Mouse (Mus musculus) 416B (cell line): Measurements from ENCODE around the gene Tmem125.
"Not testable (repeated sequence)": the region's sequence is repeated elsewhere in the genome, so short reads cannot be mapped to it uniquely, and the experiment has no call there.

Source experiments
- DNase-seq: peaks from one replicate; pipeline ENCODE4 v3.0.0; 2011; ENCODE audit warnings: low read depth

Tmem125 gene

GRCm38 (mm10) chr4:118535610-118536009 is 8.2 kb downstream of the Tmem125 start:
- DNase-seq: no peak

GRCm38 (mm10) chr4:118533605-118534004 is 10.2 kb downstream of the Tmem125 start:
- DNase-seq: peak; percentile 16

GRCm38 (mm10) chr4:118533156-118533555 is 10.7 kb downstream of the Tmem125 start:
- no peak for DNase-seq

- no peak for DNase-seq
Measured at GRCm38 (mm10) chr4:118532663-118533062, 11.2 kb downstream of the Tmem125 start.

- DNase-seq: no peak
Measured at GRCm38 (mm10) chr4:118527720-118528119, 16.1 kb downstream of the Tmem125 start.

- DNase-seq: no peak
Measured at GRCm38 (mm10) chr4:118527335-118527681, 16.5 kb downstream of the Tmem125 start.

GRCm38 (mm10) chr4:118526408-118527334 is 17.2 kb downstream of the Tmem125 start, which contains the start of gene 2610528J11Rik:
2610528J11Rik (plus strand) TSS chr4:118526999.
- DNase-seq: no peak

- DNase-seq: no peak
Measured at GRCm38 (mm10) chr4:118525779-118526178, 18.1 kb downstream of the Tmem125 start.

- DNase-seq: no peak
Measured at GRCm38 (mm10) chr4:118523976-118524375, 19.9 kb downstream of the Tmem125 start.

- DNase-seq: no peak
Measured at GRCm38 (mm10) chr4:118522248-118522647, 21.6 kb downstream of the Tmem125 start.

- no peak for DNase-seq
Measured at GRCm38 (mm10) chr4:118518208-118518607, 25.6 kb downstream of the Tmem125 start.

- no peak for DNase-seq
Measured at GRCm38 (mm10) chr4:118517497-118518146, 26.2 kb downstream of the Tmem125 start.

GRCm38 (mm10) chr4:118516699-118517496 is 26.9 kb downstream of the Tmem125 start:
- peak; percentile 13 for DNase-seq

- DNase-seq: no peak
Measured at GRCm38 (mm10) chr4:118509050-118509449, 34.8 kb downstream of the Tmem125 start.

- not testable (repeated sequence) for DNase-seq
Measured at GRCm38 (mm10) chr4:118507171-118507570, 36.7 kb downstream of the Tmem125 start.

GRCm38 (mm10) chr4:118505551-118505950 is 38.3 kb downstream of the Tmem125 start:
- peak; percentile 63 for DNase-seq

- DNase-seq: no peak
Measured at GRCm38 (mm10) chr4:118500792-118501191, 43.1 kb downstream of the Tmem125 start.

- DNase-seq: peak; percentile 63
Measured at GRCm38 (mm10) chr4:118500171-118500724, 43.6 kb downstream of the Tmem125 start.
